Mouse (Mus musculus): ENCODE results near the gene BC035044.
"Not testable (repeated sequence)": the region's sequence is repeated elsewhere in the genome, so short reads cannot be mapped to it uniquely, and the experiment has no call there.

BC035044 gene

GRCm38 (mm10) chr6:128849902-128850301, 41.0 kb downstream of the BC035044 start:
- peak; percentile 59 to 65 for DNase-seq

DNA sequence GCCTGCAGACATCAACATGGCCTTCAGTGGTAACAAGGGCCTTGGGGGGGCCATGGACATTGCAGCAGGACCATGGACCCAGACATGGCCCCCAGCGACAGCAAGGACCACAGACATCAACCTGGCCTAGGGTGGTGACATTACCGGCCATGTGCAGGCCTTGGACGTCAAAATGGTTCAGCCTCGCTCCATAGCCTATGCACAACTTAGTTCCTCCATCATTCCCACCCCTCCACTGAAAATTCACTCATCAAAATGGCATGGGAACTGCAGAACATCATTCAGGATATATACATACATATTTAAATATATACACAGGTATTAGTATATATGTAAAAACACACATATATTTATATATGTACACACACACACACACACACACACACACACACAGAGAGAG, 43.5 kb downstream of the BC035044 start:
- DNase-seq = no peak

- no peak for DNase-seq
Observed at GRCm38 (mm10) chr6:128845998-128846542, 44.9 kb downstream of the BC035044 start.

- peak; percentile 89 to 94 for DNase-seq
Observed at GRCm38 (mm10) chr6:128845319-128845979, 45.5 kb downstream of the BC035044 start.

DNA sequence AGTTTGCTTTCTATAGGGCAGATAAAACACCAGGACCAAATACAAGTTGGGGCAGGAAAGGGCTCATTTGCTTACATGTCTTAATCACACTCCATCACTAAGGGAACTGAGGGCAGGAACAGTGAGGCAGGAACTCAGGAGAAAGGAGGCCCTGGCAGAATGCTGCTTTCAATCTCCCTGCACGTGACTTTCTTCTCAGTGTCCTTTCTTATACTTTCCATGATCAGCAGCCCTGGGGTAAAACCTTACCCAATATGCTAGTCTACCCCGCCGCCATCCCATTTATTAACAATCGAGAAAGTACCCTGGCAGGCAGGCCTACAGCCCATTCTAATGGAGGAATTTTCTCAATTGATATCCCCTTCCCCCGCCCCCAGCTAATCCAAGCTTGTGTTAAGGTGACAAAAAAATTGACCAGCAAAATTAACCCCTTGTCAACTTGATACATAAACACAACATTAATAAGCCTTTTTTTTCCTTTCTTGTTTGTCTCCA, 46.3 kb downstream of the BC035044 start:
- no peak for DNase-seq

GRCm38 (mm10) chr6:128844131-128844530, 46.8 kb downstream of the BC035044 start:
- DNase-seq = peak in 1 of 2 experiments; percentile 13

- peak; percentile 85 to 88 for DNase-seq
Observed at GRCm38 (mm10) chr6:128843479-128843992, 47.4 kb downstream of the BC035044 start.

GRCm38 (mm10) chr6:128842945-128843478, 47.9 kb downstream of the BC035044 start:
- peak; percentile 94 to 95 for DNase-seq

- DNase-seq = no peak
Observed at GRCm38 (mm10) chr6:128842356-128842944, 48.5 kb downstream of the BC035044 start.

- no peak for DNase-seq
Observed at GRCm38 (mm10) chr6:128841327-128842089, 49.4 kb downstream of the BC035044 start.

DNA sequence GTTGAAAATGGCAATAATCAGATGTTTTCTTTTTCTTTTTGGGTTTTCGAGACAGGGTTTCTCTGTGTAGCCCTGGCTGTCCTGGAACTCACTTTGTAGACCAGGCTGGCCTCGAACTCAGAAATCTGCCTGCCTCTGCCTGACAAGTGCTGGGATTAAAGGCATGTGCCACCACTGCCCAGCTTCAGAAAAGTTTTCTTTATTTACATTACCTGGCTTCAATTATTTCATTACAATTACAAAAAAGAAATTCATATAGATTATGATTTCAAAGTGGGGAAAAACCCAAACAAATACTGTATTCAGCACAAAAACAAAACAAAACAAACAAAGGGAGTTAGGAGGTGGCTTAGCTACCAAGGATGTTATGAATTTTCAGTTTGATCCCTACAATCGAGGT, 50.3 kb downstream of the BC035044 start:
- DNase-seq = not testable (repeated sequence)

DNA sequence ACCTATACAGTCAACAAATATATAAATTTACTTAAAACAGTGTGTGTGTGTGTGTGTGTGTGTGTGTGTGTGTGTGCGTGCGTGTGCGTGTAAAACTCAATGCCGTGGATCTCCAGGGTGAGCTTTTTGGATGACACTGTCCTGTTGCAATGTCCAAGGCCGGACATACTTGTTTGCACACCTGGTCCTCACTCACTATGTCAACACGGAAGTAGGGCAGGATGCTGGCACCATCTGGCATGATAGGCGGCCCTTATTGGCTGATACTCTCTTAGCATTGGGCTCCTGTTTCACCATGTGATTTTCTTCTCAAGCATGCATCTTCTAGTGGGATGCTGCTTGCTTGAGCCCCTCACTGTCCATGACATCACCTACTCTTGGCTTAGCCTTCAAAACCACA, 51.0 kb downstream of the BC035044 start:
- no peak for DNase-seq

GRCm38 (mm10) chr6:128839266-128839771, 51.6 kb downstream of the BC035044 start:
- peak; percentile 86 to 93 for DNase-seq

DNA sequence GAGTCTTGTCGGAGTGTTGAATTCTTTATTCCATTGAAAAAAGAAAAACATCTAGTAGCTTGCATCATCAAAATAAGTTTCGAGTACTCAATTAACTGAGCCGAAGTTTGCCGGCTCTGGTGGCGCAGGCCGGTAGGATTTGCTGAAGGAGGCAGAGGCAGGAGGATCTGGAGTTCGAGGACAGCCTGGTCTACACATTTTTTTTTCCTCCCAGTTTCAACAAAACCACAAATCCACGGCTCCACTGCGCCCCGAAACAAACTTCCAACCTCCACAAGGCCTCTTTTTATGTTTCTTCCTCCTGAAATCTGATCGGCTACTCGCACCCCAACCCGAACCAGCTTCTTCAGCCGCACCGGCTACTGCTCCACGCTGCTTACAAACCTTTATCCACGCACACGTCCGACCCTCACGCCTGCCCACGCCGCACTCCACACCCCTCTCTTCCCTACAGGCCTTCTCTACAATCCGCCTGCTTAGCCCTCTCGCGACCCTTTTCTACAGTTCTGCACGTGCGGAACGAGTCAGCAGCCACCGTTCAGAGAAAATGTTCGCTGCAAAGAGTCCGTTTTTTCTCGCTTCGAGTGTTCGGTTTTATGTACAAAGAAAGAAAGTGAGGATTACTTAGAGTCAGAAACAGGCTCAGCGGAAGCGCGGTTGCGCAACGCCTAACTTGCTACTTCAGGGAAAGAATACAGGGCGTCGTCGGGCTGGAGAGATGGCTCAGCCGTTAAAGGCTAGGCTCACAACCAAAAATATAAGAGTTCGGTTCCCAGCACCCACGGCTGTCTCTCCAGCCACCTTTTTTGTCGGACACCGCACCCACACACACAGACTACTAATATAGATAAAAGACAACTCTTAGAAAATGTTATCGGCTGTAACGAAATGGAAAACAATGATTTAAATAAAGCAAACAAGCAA, 52.3 kb downstream of the BC035044 start:
- peak; percentile 92 to 93 for DNase-seq

GRCm38 (mm10) chr6:128837454-128838341, 53.2 kb downstream of the BC035044 start:
- DNase-seq = no peak

DNA sequence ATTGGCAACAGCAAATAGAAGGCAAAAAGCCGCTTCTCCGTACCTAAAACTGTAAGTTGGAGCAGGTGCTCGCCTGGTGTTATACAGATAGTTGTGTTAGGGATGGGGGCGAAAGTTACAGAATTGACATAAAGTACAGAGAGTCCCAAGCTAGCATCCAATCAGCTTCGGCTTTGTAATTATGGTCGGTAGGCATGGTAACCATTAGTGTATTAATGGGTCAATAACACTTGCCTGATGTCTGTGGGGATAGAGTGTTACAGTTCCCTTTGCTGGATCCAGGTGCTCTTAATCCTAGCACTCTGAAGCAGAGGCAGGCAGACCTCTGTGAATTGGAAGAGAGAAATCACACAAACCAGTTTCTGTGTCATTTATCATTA, 54.0 kb downstream of the BC035044 start:
- no peak for DNase-seq

GRCm38 (mm10) chr6:128836191-128836954, 54.6 kb downstream of the BC035044 start:
- DNase-seq = no peak

DNA sequence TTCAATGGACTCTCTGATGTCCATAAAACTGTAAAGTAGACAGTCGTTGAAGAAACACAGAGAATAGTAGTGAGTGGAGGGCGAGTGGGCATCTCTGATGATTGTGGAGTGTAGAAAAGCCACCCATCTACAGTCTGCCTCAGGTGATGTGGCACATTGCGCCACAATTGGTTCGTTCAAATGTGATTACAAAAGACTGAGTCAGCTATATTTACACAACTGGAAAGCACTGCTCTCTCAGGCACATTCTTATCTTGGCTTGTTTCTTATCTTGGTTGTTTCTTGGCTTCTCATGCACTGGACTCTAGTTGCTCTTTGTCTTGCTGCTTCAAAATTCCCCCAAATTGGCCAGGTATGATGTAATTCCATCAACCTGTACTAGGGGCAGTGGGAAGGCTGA, 55.4 kb downstream of the BC035044 start:
- DNase-seq = no peak

DNA sequence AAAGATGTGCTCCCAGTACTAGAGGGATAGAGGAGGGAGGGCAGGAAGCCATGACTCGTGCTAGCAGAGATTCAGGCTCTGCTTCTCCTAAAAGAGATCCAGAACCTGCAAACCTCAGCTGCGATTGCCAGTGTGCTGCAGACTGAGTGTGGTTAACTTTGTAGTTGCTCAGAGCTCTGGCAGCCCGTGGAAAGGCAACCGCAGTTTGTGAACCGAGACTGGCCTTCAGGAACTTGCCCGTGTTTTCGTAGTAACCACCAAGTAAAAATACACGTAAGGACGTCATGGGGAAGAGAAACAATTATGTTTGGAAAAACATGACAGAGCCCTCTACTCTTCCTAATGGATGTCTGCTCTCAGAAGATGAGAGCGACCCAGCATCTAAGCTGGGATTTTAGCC, 57.9 kb downstream of the BC035044 start:
- DNase-seq = peak in 1 of 2 experiments; percentile 12

GRCm38 (mm10) chr6:128829837-128830236, 61.1 kb downstream of the BC035044 start:
- DNase-seq = no peak

Measured in lung, postnatal 4 days (tissue).